Mouse (Mus musculus) thymus, adult 2 months (tissue): ENCODE results near the gene Pygl. TPM values are rescaled to one million over a fixed set of nuclear protein-coding genes. Genes with fewer than 3 reads are reported as not detected.

ENCODE experiments used
- DNase-seq: peaks from one replicate; pipeline ENCODE4 v3.0.0; 2021
- H3K27ac ChIP-seq: fragments of 200-500 bp; 2 replicates; pipeline ENCODE4 v1.5.1; 2012; ENCODE audit warnings: low read length, control low read depth; ENCODE audit not compliant: control insufficient read depth, insufficient read depth
- H3K27me3 ChIP-seq: fragments of 200-500 bp; 2 replicates; pipeline ENCODE4 v1.6.1; 2012; ENCODE audit warnings: mild to moderate bottlenecking, low read length, moderate library complexity, mixed read lengths; ENCODE audit not compliant: control insufficient read depth, insufficient read depth
- H3K36me3 ChIP-seq: fragments of 200-500 bp; 2 replicates; pipeline ENCODE4 v1.6.1; 2012; ENCODE audit warnings: mild to moderate bottlenecking, low read length, moderate library complexity; ENCODE audit not compliant: control insufficient read depth, insufficient read depth
- H3K4me1 ChIP-seq: fragments of 200-500 bp; replicated peaks from 2 replicates; pipeline ENCODE4 v1.6.1; 2012; ENCODE audit warnings: low read length; ENCODE audit not compliant: control insufficient read depth, insufficient read depth
- H3K4me3 ChIP-seq: fragments of 200-500 bp; 2 replicates; pipeline ENCODE4 v1.5.1; 2012; ENCODE audit warnings: mild to moderate bottlenecking, low read length, control low read depth, moderate library complexity; ENCODE audit not compliant: control insufficient read depth, insufficient read depth
- CTCF ChIP-seq: fragments of 200-500 bp; IDR thresholded peaks from 2 replicates; pipeline ENCODE4 v1.5.1; 2012; ENCODE audit warnings: mild to moderate bottlenecking, control low read depth, low read length, moderate library complexity, borderline replicate concordance; ENCODE audit not compliant: control insufficient read depth, poor library complexity, insufficient read depth; ENCODE audit errors: extremely low read depth
- POLR2A ChIP-seq: fragments of 200-500 bp; IDR thresholded peaks from 2 replicates; pipeline ENCODE4 v1.6.1; 2012; ENCODE audit warnings: mild to moderate bottlenecking, low read length, control low read depth, moderate library complexity; ENCODE audit not compliant: control insufficient read depth, poor library complexity, insufficient read depth; ENCODE audit errors: extremely low read depth
- WGBS: fragments of 180-500 bp; shearing (Covaris S2); methylation state at CpG from one replicate; pipeline ENCODE4 v1.1.7; 2018; 5-methylcytosine and 5-hydroxymethylcytosine counted together
- polyA plus RNA-seq: library from polyadenylated mRNA; depleted of rRNA; stranded (reverse); fragments of >200 nt; gene quantifications from 2 replicates; pipeline ENCODE4 v1.2.3, GENCODE M21; 2012

Pygl gene
- polyA plus RNA-seq, 1 experiment = 19.7 TPM

DNA sequence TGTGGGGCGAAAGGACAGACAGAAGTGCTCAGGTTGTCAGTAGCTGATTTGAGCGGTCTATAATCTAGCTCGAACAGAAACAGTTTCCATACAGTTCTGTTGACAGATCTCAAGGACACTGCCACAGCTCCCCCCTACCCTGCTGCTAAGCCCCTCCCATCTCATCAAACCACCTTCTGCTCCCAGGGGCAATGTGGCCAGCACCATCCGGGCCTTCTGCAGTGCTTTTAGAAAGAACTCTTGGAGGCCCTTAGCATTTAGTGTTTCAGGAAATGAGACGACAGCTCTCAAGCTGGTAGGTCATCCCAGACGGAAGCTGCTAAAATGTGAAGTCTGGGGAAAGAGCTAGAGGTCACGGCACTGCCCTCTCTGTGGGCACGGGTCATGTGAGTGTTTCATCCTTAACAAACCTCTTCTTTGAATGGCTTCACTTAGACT lies 35.2 kb upstream of the Pygl start:
- H3K4me1 ChIP-seq = no peaks in the 10 kb centered on the region
- H3K27me3 ChIP-seq = no peaks in the 10 kb centered on the region
- H3K4me3 ChIP-seq = no peak overlapping the region
- no peak overlapping the region for H3K27ac ChIP-seq
- no peaks in the 10 kb centered on the region for H3K36me3 ChIP-seq
- DNase-seq = no peak
- 57% methylated on average over 8 of the region's 8 CpGs for WGBS
- TF ChIP-seq CTCF = no peak
- TF ChIP-seq POLR2A = no peak

DNA sequence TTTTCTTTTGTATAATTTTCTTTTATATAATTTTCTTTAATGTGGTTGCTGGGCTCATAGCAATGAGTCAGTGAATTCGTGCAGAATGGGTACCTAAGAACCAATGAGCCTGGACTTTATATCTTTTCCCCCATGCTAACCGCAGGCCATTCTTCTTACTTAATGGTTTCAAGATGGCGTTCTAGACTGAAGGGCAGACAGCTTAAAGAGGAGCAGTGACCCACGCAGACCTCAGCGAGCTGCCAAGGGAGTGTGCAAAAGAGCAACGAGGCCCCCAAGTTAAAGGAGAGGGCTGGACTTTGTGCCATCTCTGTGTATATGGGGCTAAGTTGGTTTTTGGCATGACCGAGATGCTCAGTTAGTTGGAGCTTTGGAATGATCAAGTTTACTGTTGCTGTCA lies 32.4 kb upstream of the Pygl start:
- Histone ChIP-seq H3K27me3 (no peaks in the 10 kb centered on the region), H3K4me1 (no peaks in the 10 kb centered on the region), H3K27ac (no peak overlapping the region), H3K4me3 (no peak overlapping the region), H3K36me3 (no peaks in the 10 kb centered on the region)
- WGBS = 90% methylated on average over 7 of the region's 7 CpGs
- no peak for DNase-seq
- TF ChIP-seq CTCF = no peak
- TF ChIP-seq POLR2A = no peak

DNA sequence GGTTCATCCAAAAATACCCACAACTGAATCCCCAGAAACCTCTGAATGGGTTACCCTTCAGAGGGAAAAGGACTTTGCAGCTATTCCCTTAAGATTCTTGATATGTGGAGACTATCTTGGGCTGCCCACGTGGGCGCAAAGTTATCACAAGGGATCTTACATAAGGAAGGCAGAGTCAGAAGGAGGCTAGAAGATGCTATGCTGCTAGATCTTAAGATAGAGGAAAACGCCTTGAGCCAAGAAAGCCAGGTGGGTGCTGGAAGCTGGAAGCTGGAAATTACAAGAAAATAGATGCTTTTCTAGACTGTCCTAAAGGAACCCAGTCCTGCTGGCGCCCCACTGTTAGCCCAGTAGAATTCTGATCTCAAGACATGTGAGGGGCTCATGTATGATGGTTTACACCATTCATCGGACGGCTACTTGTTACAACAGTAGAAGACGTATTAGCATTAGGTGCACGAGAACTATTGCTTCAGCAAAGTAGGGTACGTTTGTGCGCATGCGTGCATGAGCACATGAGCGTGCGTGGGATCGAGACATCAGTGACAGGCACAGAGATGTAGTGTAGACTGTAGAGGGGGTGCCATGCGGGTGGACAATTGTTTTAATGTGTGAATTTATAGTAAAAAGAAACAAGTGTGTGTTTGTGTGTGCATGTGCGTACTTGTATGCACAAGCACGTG lies 31.1 kb upstream of the Pygl start:
- peaks cover 5% of the 10 kb centered on the region; the same call in 1 of the 2 replicates for H3K4me1 ChIP-seq
- no peaks in the 10 kb centered on the region for H3K27me3 ChIP-seq
- no peak overlapping the region for H3K4me3 ChIP-seq
- no peaks in the 10 kb centered on the region for H3K36me3 ChIP-seq
- no peak for TF ChIP-seq CTCF
- TF ChIP-seq POLR2A = no peak
- 98% methylated on average over 17 of the region's 17 CpGs for WGBS
- no peak overlapping the region for H3K27ac ChIP-seq
- DNase-seq = no peak

DNA sequence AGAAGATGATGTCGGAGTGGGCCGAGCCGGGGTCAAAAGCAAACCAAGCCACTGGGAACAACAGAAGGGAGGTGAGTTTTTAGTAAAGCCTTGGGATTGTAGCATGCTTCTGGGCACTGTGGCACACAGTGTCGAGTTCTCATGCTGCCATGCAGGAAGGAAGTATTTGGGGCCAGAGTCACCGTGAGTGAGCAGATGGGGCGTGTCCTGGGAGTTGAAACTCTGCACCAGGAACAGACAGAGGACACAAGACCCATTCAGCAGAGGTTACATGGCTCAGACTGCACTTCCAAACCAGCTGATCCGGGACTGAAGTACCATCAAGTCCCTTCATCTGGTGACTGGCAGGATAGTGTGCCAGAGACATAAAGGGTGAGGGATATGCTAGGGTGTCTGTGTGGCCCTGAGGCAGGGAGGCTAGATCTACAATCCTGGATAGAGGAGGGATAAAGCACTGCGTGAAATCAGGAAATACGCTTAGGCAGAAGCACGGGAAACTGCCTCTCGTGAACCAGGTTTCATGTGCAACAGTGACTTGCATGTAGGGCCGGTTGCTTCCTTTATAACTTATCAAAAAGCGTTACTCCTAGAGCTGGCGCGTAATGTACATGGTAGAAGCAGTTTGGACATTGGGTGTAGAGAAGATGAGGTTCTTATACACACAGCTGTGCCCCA lies 20.1 kb upstream of the Pygl start:
- Histone ChIP-seq H3K27ac (peak overlapping the region; percentile 64; the same call in 1 of the 2 replicates), H3K27me3 (no peaks in the 10 kb centered on the region), H3K36me3 (no peaks in the 10 kb centered on the region), H3K4me1 (peaks cover 10% of the 10 kb centered on the region), H3K4me3 (no peak overlapping the region)
- no peak for DNase-seq
- 35% methylated on average over 15 of the region's 15 CpGs for WGBS
- no peak for TF ChIP-seq CTCF

DNA sequence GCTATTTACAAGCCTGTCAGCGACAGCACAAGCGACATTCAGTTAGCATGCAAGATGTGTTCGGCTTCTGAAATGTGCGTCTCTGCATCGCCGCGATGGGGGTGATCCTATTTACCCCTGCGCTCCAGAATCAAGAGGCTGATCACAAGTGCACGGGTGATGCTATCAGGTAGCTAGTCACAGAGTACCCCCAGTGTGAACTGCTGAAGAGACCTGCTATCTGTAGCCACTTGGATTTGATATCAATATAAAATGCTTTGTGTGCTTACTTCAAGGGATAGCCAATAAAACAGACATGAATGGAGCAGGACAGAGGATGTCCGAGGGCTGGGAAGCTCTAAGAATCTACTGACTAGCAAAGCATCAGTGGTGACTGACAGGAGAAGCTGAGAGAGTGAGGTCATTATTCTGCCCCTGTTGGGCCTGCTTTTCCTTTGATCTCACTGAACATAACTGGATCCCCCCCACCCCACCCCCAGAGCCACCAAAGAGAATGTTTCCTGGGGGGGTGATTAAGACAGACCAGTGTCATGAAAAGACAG lies 18.4 kb upstream of the Pygl start:
- Histone ChIP-seq H3K4me1 (peaks cover 10% of the 10 kb centered on the region), H3K4me3 (no peak overlapping the region), H3K27ac (no peak overlapping the region), H3K36me3 (no peaks in the 10 kb centered on the region), H3K27me3 (no peaks in the 10 kb centered on the region)
- DNase-seq = no peak
- no peak for TF ChIP-seq CTCF
- no peak for TF ChIP-seq POLR2A
- WGBS = 96% methylated on average over 10 of the region's 10 CpGs

DNA sequence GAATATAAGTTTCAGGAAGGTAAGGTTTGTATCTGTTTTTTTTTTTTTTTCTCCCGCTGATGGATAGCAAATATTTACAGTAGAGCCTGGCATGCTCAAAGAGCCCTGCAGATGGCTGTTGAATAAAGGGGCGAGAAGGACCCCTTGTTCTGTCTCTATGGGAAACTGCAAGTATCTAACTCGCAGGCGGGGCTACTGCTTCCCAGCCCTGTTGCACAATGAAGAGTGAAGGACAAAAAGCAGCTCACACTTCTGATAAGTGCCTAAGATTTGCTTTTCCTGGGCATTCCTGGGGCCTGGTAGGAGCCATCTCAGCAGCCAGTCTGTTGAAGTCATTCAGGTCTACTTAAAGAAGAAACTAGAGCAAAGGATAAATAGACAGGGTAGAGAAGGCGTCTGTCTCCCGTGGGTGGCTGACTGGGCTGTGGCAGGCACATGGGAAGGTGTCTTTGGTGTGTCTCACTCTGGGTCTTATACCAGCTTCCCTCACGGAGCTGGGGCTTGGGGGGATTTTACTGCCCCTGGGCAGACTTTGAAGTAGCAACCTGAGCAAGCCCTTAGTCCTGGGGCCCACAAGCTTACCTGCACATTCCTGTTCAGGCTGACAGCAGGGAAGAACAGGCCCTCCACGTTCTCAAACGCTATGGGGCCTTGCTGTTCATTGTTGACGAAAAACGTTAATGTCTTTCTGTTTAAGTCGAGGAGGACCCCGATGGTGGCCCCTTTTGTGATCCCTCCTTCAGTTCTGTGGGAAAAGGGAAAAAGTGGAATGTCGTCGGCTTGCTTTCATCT lies 16.6 kb upstream of the Pygl start:
- H3K4me3 ChIP-seq = no peak overlapping the region
- H3K27ac ChIP-seq = no peak overlapping the region
- H3K4me1 ChIP-seq = peaks cover 10% of the 10 kb centered on the region
- WGBS = 92% methylated on average over 15 of the region's 15 CpGs
- H3K27me3 ChIP-seq = no peaks in the 10 kb centered on the region
- no peak for DNase-seq
- no peak for TF ChIP-seq CTCF
- TF ChIP-seq POLR2A = no peak
- H3K36me3 ChIP-seq = no peaks in the 10 kb centered on the region
